Mouse (Mus musculus): ENCODE data around the gene Fbxw21.

DNA sequence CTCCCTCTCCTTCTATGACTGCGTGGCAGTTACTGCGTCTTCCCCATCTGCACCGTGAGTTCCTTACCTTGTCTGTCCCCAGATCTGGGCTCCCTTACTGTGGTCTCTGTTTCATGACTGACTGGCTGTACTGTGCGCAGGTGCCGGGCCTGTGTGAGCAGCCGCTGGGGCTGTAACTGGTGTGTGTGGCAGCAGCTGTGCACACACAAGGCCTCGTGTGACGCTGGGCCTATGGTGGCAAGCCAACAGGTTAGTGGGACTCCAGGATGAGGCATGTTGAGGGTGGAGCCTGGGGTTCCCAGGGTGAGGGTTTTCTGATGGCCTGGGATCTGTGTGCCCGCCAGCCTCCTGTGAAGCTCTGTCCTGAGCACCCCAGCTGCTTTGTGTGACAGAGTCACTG, 57.8 kb downstream of the Fbxw21 start:
- no peak for TF ChIP-seq CTCF (IDR thresholded peaks at IDR 0.05; ENCODE audit: low read depth, low read length)
- no peak for TF ChIP-seq POLR2A (IDR thresholded peaks at IDR 0.05; ENCODE audit: borderline replicate concordance, low read depth, low read length)
